Mouse (Mus musculus) midbrain, embryonic 10.5 days (tissue): ENCODE measurements at regions not wholly inside any gene's neighbourhood (a gene's known extent, or its start where the extent isn't known, plus 50 kb on each side); places are given as distances from the start of the nearest gene placed in this dataset.

ENCODE experiments used
- DNase-seq: peaks from one replicate; pipeline ENCODE4 v3.0.0-alpha.2; 2017; ENCODE audit warnings: low spot score
- H3K27ac ChIP-seq: fragments of 300-500 bp; sonication (generic); replicated peaks from 2 replicates; pipeline ENCODE4 v1.5.1; 2016; ENCODE audit warnings: mild to moderate bottlenecking
- H3K27me3 ChIP-seq: fragments of 300-500 bp; sonication (generic); 2 replicates; pipeline ENCODE4 v1.6.1; 2016; ENCODE audit warnings: low read depth, mild to moderate bottlenecking; ENCODE audit not compliant: poor library complexity, severe bottlenecking
- H3K36me3 ChIP-seq: fragments of 300-500 bp; sonication (generic); 2 replicates; pipeline ENCODE4 v1.6.1; 2016; ENCODE audit warnings: mild to moderate bottlenecking, moderate library complexity
- H3K4me1 ChIP-seq: fragments of 300-500 bp; sonication (generic); 2 replicates; pipeline ENCODE4 v1.6.1; 2016
- H3K4me3 ChIP-seq: fragments of 300-500 bp; sonication (generic); 2 replicates; pipeline ENCODE4 v1.5.1; 2016; ENCODE audit warnings: mild to moderate bottlenecking, moderate library complexity
- H3K9me3 ChIP-seq: fragments of 300-500 bp; sonication (generic); replicated peaks from 2 replicates; pipeline ENCODE4 v1.6.1; 2016; ENCODE audit warnings: mild to moderate bottlenecking
- WGBS: fragments of 180-500 bp; shearing (Covaris S2); methylation state at CpG from one replicate; pipeline ENCODE4 v1.1.7; 2016; 5-methylcytosine and 5-hydroxymethylcytosine counted together

DNA sequence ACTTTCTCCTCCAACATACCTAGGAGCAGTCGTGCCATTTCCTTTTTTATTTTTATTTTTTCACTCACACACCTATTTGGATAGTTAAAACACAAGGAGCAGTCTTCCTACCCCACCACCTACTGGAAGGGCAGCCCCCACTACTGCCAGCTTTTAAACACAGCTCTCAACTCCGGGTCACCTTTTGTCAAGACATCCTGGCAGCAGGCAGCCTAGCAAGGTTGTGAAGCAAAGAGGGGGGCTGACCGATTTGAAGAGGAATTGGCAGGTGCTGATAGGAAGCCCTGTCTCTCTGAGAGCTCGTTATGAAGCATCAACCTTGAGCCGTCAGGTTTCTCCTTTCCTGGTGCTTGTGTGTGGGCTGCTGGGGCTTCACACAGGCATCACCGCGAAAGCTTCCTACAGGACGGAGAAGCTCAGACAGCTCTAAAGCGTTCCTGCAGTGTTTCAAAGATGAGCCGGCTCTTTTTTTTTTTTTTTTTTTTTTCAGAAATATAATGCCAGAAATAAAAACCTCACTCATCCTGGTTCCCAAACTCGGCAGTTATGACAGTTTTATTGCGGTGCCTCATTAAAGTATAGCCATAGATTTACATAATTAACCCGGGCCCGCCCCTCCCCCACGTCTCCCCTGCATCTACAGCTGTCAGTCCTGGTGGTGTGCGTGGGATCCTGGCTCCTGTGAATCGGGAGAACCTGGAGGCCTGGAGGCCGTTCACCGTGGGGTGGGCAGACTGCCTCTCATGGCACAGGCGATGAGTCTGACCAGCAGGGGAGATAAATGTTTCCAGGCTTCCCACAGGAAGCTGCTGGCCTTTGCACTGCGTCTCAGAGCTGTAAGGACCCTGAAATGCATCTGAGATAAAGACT, 325.5 kb upstream of the Jmjd1c start:
- 52% methylated on average over 21 of the region's 21 CpGs for WGBS
- Histone ChIP-seq H3K27me3 (no peaks in the 10 kb centered on the region), H3K4me1 (no peaks in the 10 kb centered on the region), H3K4me3 (no peak overlapping the region), H3K9me3 (peaks cover 29% of the 10 kb centered on the region), H3K27ac (no peak overlapping the region), H3K36me3 (no peaks in the 10 kb centered on the region)
- DNase-seq: no peak

DNA sequence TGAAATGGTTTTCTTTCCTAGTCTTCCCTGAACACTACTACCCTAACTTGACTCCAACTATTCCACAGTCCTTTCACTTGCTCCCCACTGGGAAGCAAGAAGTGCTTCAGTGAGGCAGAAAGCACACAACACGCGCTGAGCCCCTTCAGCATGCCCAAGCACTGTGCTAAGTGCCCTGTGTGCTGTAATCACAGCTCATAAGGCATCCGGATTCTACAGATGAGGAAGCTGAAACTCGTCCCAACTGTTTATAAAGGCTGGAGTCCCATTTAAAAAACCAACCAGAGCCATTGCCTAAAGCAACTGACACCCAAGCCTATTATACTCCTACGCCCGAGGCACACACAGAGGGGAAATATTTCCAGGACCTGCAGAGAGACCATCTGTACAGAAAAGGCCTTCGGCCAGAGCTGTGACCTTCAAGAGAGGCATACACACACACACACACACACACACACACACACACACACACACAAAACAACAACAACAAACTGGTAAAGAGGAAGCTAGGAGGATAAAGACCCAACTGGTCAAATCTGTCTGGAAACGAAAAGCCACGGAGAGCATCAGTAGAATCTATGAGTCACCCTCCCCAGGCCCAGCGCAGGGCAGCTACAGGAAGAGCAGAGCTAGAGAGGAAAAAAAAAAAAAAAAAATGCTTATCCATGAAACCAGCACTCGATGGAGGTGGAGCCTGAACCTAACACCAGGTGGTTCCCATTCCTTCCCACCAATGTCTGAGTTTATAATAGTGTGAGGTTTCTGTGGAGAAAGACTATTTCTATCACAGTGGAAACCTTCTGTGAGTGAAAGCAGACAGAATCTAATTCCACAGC, 315.4 kb upstream of the Jmjd1c start:
- Histone ChIP-seq H3K9me3 (no peaks in the 10 kb centered on the region), H3K36me3 (no peaks in the 10 kb centered on the region), H3K4me3 (no peak overlapping the region), H3K27me3 (no peaks in the 10 kb centered on the region), H3K4me1 (no peaks in the 10 kb centered on the region), H3K27ac (no peak overlapping the region)
- no peak for DNase-seq
- WGBS: 81% methylated on average over 11 of the region's 11 CpGs

DNA sequence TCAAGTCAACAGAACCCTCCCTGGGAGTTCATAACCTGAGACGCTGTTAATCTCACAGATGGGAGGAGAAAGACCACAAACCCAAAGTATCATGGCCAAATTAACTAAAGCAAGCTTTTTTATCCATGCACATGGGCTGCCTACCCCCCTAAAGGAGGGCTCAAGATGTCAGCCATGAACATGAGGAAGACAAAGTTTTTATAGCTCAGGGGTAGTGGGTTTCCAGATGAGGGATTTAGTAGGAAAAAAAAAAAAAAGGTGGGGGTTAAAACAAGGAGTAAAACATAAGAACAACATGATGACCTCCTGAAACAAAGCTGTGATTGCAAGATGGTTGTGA, 314.8 kb upstream of the Jmjd1c start:
- Histone ChIP-seq H3K27ac (no peak overlapping the region), H3K4me3 (no peak overlapping the region), H3K36me3 (no peaks in the 10 kb centered on the region), H3K9me3 (no peaks in the 10 kb centered on the region), H3K27me3 (no peaks in the 10 kb centered on the region), H3K4me1 (no peaks in the 10 kb centered on the region)
- no peak for DNase-seq
- 74% methylated on average over 1 of the region's 1 CpGs for WGBS

- DNase-seq: no peak
- H3K36me3 ChIP-seq: no peaks in the 10 kb centered on the region
- H3K27me3 ChIP-seq: no peaks in the 10 kb centered on the region
- H3K4me3 ChIP-seq: no peak overlapping the region
- WGBS: 94% methylated on average over 5 of the region's 5 CpGs
- no peak overlapping the region for H3K27ac ChIP-seq
- H3K4me1 ChIP-seq: no peaks in the 10 kb centered on the region
- H3K9me3 ChIP-seq: no peaks in the 10 kb centered on the region
These were observed 313.9 kb upstream of the Jmjd1c start for GRCm38 (mm10) chr10:66782025-66782424.

- no peak for DNase-seq
- 91% methylated on average over 7 of the region's 7 CpGs for WGBS
- Histone ChIP-seq H3K27ac (no peak overlapping the region), H3K4me3 (no peak overlapping the region), H3K36me3 (no peaks in the 10 kb centered on the region), H3K27me3 (no peaks in the 10 kb centered on the region), H3K9me3 (no peaks in the 10 kb centered on the region), H3K4me1 (no peaks in the 10 kb centered on the region)
These were observed 308.1 kb upstream of the Jmjd1c start for GRCm38 (mm10) chr10:66787812-66788211.

DNA sequence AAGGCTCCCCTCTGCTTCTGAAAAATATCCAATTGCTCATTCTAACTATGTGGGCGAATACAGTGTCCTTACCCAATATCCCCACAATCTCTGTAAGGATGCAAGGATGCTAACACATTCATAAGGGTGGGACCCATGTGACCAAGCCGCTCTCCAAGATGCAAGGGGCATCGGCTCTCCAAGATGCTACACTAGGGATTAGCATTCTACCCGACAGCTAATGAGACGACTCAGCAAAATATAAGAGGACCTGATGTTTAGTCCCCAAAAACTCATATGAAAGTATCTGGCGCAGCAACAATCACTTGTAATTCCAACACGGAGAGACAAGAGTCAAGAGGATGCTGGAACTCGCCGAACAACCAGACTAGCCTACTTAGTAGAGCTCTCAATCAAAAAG, 299.6 kb upstream of the Jmjd1c start:
- no peak overlapping the region for H3K27ac ChIP-seq
- no peaks in the 10 kb centered on the region for H3K36me3 ChIP-seq
- no peaks in the 10 kb centered on the region for H3K9me3 ChIP-seq
- no peak for DNase-seq
- no peaks in the 10 kb centered on the region for H3K27me3 ChIP-seq
- 93% methylated on average over 9 of the region's 9 CpGs for WGBS
- no peaks in the 10 kb centered on the region for H3K4me1 ChIP-seq
- no peak overlapping the region for H3K4me3 ChIP-seq

GRCm38 (mm10) chr10:66802691-66803090, 293.2 kb upstream of the Jmjd1c start:
- Histone ChIP-seq H3K36me3 (no peaks in the 10 kb centered on the region), H3K4me3 (no peak overlapping the region), H3K9me3 (no peaks in the 10 kb centered on the region; the same call in 1 of the 2 replicates), H3K27me3 (no peaks in the 10 kb centered on the region), H3K4me1 (no peaks in the 10 kb centered on the region), H3K27ac (no peak overlapping the region)
- 76% methylated on average over 1 of the region's 1 CpGs for WGBS
- no peak for DNase-seq

DNA sequence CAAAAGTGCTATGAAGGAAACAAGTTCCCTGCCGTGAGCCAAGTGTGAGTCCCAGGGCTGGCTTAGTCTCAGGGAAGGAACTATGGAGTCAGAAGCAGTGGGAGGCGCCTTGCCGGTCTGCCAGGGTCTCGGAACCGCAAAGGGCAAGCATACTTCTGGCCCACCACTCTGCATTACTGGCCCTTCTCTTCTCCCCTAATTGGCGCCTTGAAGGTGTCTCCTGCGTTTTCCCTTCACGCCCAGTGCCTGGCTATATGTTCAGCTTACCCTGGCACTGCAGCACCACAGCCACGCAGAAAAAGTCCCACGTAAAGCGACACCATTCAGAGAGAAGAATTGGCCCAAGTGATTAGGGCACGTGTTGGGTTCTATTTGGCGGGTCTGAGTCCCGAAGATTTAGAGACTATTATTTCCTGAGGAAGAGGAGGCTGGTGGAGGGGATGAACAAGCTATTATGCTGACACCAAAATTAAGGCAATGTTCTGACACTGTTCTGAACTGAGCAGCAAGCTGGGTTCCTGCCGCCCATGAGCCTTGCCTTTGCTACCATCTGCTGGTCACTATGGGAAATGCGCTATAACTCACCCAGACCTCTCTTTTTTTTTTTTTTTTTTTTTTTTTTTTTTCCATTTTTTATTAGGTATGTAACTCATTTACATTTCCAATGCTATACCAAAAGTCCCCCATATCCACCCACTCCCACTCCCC, 288.5 kb upstream of the Jmjd1c start:
- WGBS: 52% methylated on average over 16 of the region's 16 CpGs
- no peaks in the 10 kb centered on the region; the same call in 1 of the 2 replicates for H3K9me3 ChIP-seq
- H3K27ac ChIP-seq: no peak overlapping the region
- H3K4me1 ChIP-seq: 0 out of 2 replicates have a peak, but pooled peaks cover 6% of the 10 kb centered on the region
- H3K4me3 ChIP-seq: no peak overlapping the region
- peak; percentile 53 for DNase-seq
- no peaks in the 10 kb centered on the region for H3K36me3 ChIP-seq
- H3K27me3 ChIP-seq: no peaks in the 10 kb centered on the region

DNA sequence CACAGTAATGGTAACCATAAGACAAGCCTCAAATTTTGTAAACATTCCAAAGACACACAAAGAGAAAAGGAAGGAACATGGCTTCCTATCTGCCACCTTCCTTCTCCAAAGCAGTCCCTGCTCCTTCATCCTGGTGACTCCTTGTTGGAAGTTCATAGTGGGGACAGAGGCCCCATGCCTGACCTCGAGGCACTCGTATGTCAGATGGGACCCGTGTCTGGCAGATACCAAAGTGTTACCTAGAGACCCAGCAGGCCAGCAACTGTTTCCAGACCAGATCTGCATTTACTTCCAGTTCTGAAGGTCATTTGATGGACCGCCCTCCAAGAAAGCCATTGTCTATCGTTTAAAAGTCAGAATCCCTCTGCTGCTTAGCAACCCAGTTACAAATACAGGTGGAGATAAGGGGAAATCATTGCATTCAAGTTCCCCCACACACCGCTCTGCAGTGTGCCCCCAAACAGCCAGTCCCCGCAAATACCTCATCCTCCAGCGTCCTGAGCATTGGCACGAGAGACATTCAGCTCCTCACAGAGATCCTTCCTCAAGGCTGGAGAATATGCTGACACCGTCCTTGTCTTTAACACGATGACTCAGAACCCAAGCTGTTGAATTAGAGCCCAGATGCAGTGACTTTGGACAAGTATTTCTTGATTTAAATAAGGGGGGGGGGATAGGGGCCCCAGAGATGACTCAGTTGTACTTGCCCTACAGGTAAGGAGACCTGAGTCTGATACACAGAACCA, 283.2 kb upstream of the Jmjd1c start:
- Histone ChIP-seq H3K9me3 (no peaks in the 10 kb centered on the region), H3K4me1 (0 out of 2 replicates have a peak, but pooled peaks cover 6% of the 10 kb centered on the region), H3K36me3 (no peaks in the 10 kb centered on the region), H3K27me3 (peaks cover 11% of the 10 kb centered on the region), H3K4me3 (no peak overlapping the region), H3K27ac (no peak overlapping the region)
- DNase-seq: no peak
- WGBS: 87% methylated on average over 11 of the region's 11 CpGs

DNA sequence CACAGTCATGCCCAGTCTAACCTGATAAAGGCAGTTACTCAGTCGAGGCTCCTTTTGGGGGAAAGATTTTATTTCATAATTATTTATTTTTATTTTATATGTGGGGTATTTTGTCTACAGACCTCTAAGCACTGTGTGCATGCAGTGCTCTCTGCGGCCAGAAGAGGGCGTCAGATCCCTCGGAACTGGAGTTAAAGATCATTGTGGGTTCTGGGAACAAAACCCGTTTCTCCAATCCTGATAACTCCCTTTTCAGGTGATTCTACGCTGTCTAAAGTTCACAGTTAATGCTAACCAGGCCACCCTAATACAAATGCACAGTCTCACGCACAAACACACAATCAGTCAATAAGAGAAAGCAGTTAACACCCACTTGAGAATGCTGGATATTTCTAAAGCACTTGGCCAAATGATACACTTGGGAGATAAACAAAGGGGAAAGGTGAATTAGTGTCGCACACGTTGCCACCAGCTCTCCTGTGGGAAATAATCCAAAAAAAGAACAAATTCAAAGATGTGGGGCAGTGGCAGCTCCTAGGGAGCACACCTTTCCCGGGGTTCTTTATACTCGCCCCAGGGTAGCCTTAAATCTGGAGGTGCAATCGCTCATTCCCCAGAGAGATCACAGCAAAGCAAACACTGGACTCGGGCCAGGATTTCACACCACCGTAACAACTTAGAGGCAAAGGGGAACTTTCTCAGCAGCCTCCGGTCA, 281.9 kb upstream of the Jmjd1c start:
- Histone ChIP-seq H3K27ac (no peak overlapping the region), H3K4me1 (0 out of 2 replicates have a peak, but pooled peaks cover 6% of the 10 kb centered on the region), H3K27me3 (peaks cover 11% of the 10 kb centered on the region), H3K9me3 (no peaks in the 10 kb centered on the region), H3K36me3 (no peaks in the 10 kb centered on the region), H3K4me3 (peak overlapping the region; percentile 42)
- WGBS: 20% methylated on average over 15 of the region's 15 CpGs
- DNase-seq: peak; percentile 35

DNA sequence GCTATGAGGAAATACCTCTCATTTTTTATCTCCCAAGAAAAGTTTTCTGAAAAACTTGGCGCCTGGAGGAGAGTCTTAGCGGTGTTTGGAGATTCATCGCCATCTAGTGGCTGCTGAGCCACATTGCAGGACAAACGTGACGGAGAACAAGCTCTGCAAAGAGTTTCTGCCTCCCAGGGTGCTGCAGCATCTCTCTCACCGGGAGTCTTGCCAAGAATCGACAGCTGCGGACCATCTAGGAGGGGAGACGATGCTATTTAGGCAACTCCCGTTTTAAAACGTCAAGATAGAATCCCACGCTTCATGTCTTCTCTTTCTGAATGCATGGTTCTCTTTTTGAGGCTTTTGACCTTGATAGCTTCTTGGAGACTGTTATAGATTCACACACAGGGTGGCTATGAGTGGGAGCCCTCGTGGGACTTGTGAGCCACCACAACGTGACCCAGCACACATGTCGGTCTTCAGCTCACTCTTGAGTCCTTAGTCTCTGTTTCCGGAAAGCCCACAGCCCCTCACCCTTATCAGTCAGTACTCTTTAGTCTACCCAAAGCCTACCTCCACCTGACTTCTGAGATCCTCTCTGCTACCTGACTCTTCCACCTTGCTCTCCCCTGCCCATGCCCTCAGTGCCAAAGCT, 281.2 kb upstream of the Jmjd1c start:
- H3K4me3 ChIP-seq: peak overlapping the region; percentile 42
- WGBS: 13% methylated on average over 16 of the region's 16 CpGs
- H3K27me3 ChIP-seq: peaks cover 11% of the 10 kb centered on the region
- 0 out of 2 replicates have a peak, but pooled peaks cover 6% of the 10 kb centered on the region for H3K4me1 ChIP-seq
- H3K27ac ChIP-seq: no peak overlapping the region
- no peaks in the 10 kb centered on the region for H3K36me3 ChIP-seq
- no peaks in the 10 kb centered on the region for H3K9me3 ChIP-seq
- DNase-seq: peak; percentile 73
